Mouse (Mus musculus) heart, postnatal 0 days (tissue): ENCODE measurements around the gene Lrp8.

Experiments used
- CTCF ChIP-seq: IDR thresholded peaks from 2 replicates; pipeline ENCODE4 v1.5.1; 2016; ENCODE audit warnings: antibody characterized with exemption, control low read depth, low read depth
- EP300 ChIP-seq: IDR thresholded peaks from 2 replicates; pipeline ENCODE4 v1.6.1; 2016; ENCODE audit warnings: antibody characterized with exemption, low read depth

DNA sequence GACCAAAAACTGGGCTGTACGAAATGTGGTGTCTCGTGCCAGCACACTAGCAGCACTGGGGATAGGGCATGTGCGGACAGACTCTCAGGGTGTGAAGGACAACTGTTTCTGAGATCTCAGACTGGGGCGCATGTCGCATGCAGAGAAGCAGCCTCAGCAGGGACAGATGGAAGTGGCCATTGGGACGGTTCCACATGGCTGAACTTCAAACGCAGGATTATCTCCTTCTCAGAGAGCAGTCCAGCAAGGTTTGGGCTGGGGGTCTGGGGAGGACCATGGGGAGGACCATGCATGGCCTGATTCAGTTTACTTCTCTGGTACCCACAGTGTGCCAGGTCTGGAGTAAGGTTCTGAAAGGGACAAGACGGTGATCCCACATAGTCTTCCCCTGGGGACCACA is 41.6 kb downstream of the Lrp8 start:
- TF ChIP-seq CTCF, result no peak
- TF ChIP-seq EP300, result no peak
